Mouse (Mus musculus): Measurements from ENCODE around the gene Pkhd1.
"Not testable (repeated sequence)": the region's sequence is repeated elsewhere in the genome, so short reads cannot be mapped to it uniquely, and the experiment has no call there.

Gene Pkhd1

GRCm38 (mm10) chr1:20486087-20486486, 131.8 kb downstream of the Pkhd1 start:
- no peak for DNase-seq (ENCODE audit: low read depth, low spot score)

GRCm38 (mm10) chr1:20481843-20482242, 136.0 kb downstream of the Pkhd1 start:
- DNase-seq (ENCODE audit: low read depth, low spot score), result no peak

GRCm38 (mm10) chr1:20478695-20479094, 139.2 kb downstream of the Pkhd1 start:
- no peak for DNase-seq (ENCODE audit: low read depth, low spot score)

GRCm38 (mm10) chr1:20478266-20478659, 139.6 kb downstream of the Pkhd1 start:
- no peak for DNase-seq (ENCODE audit: low read depth, low spot score)

- peak; percentile 51 for DNase-seq (ENCODE audit: low read depth, low spot score)
Measured at GRCm38 (mm10) chr1:20477561-20478265, 140.2 kb downstream of the Pkhd1 start.

- no peak for DNase-seq (ENCODE audit: low read depth, low spot score)
Measured at GRCm38 (mm10) chr1:20470770-20471169, 147.1 kb downstream of the Pkhd1 start.

- no peak for DNase-seq (ENCODE audit: low read depth, low spot score)
Measured at GRCm38 (mm10) chr1:20470317-20470716, 147.5 kb downstream of the Pkhd1 start.

- DNase-seq (ENCODE audit: low read depth, low spot score), result peak; percentile 74
Measured at GRCm38 (mm10) chr1:20466481-20466880, 151.4 kb downstream of the Pkhd1 start.

GRCm38 (mm10) chr1:20454621-20455020, 163.2 kb downstream of the Pkhd1 start:
- DNase-seq (ENCODE audit: low read depth, low spot score), result no peak

GRCm38 (mm10) chr1:20450074-20450473, 167.8 kb downstream of the Pkhd1 start:
- peak; percentile 44 for DNase-seq (ENCODE audit: low read depth, low spot score)

- not testable (repeated sequence) for DNase-seq (ENCODE audit: low read depth, low spot score)
Measured at GRCm38 (mm10) chr1:20432026-20432425, 185.8 kb downstream of the Pkhd1 start.

GRCm38 (mm10) chr1:20429056-20429394, 188.8 kb downstream of the Pkhd1 start:
- DNase-seq (ENCODE audit: low read depth, low spot score), result no peak

GRCm38 (mm10) chr1:20428370-20429055, 189.4 kb downstream of the Pkhd1 start:
- no peak for DNase-seq (ENCODE audit: low read depth, low spot score)

GRCm38 (mm10) chr1:20409411-20409967, 208.4 kb downstream of the Pkhd1 start:
- DNase-seq (ENCODE audit: low read depth, low spot score), result no peak

GRCm38 (mm10) chr1:20398319-20398718, 219.5 kb downstream of the Pkhd1 start:
- DNase-seq (ENCODE audit: low read depth, low spot score), result no peak

GRCm38 (mm10) chr1:20364437-20364836, 253.4 kb downstream of the Pkhd1 start:
- no peak for DNase-seq (ENCODE audit: low read depth, low spot score)

- no peak for DNase-seq (ENCODE audit: low read depth, low spot score)
Measured at GRCm38 (mm10) chr1:20344651-20345050, 273.2 kb downstream of the Pkhd1 start.

- peak; percentile 78 for DNase-seq (ENCODE audit: low read depth, low spot score)
Measured at GRCm38 (mm10) chr1:20311485-20311884, 306.4 kb downstream of the Pkhd1 start.

- DNase-seq (ENCODE audit: low read depth, low spot score), result no peak
Measured at GRCm38 (mm10) chr1:20310925-20311324, 306.9 kb downstream of the Pkhd1 start.

- DNase-seq (ENCODE audit: low read depth, low spot score), result no peak
Measured at GRCm38 (mm10) chr1:20306116-20306515, 311.7 kb downstream of the Pkhd1 start.

- DNase-seq (ENCODE audit: low read depth, low spot score), result no peak
Measured at GRCm38 (mm10) chr1:20302943-20303578, 314.8 kb downstream of the Pkhd1 start.

GRCm38 (mm10) chr1:20302187-20302942, 315.5 kb downstream of the Pkhd1 start:
- DNase-seq (ENCODE audit: low read depth, low spot score), result no peak
